Mouse (Mus musculus) gastrocnemius, adult 18-20 months (tissue): ENCODE results near the gene Rundc1. TPM values are rescaled to one million over a fixed set of nuclear protein-coding genes. Genes with fewer than 3 reads are reported as not detected.
"Not testable (repeated sequence)": the region's sequence is repeated elsewhere in the genome, so short reads cannot be mapped to it uniquely, and the experiment has no call there.

Experiments used
- DNase-seq: peaks from one replicate; pipeline ENCODE4 v3.0.0; 2021; ENCODE audit warnings: low spot score
- total RNA-seq, 2 experiments: library from RNA; stranded (reverse); gene quantifications; 2 replicates each; pipeline ENCODE4 v1.2.3; 2021

Rundc1 gene
- total RNA-seq, 2 experiments from 2014 or later = 7.5 to 7.7 TPM

DNA sequence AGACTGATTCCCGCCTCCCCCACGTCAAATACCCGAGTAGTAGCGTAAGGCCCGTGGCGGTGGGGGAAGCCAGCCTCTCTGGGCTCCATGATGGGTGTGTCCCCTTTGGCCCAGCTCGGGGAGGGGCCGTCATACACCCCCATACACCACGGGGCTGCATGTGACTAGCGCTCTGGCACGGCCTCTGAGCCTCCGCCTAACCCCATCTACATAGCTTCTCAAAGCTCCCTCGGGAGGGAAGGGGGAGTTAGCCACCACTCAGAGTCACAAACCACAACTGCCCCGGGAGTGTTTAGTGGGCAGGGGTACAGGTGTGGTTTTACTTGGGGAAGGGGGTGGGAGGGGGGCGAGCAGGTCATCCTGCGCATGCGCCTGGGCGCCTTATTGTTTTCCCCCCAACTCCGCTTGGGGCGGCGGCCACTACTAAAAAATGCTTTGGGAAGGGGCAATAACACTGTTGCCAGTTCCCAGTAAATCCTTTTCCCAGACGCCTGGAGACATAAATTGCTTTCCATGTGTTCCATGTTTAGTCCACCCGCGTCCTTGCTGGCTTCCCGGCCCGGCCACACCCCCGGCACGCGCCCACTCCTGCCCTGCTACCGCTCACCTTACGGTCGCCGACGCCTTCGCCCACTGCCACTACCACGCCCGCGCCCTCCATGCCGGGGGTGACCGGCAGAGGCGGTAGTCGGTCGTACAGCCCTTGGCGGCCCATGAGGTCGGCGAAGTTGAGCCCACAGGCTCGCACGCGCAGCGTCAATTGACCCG lies 40.4 kb downstream of the Rundc1 start:
- peak; percentile 75 for DNase-seq

DNA sequence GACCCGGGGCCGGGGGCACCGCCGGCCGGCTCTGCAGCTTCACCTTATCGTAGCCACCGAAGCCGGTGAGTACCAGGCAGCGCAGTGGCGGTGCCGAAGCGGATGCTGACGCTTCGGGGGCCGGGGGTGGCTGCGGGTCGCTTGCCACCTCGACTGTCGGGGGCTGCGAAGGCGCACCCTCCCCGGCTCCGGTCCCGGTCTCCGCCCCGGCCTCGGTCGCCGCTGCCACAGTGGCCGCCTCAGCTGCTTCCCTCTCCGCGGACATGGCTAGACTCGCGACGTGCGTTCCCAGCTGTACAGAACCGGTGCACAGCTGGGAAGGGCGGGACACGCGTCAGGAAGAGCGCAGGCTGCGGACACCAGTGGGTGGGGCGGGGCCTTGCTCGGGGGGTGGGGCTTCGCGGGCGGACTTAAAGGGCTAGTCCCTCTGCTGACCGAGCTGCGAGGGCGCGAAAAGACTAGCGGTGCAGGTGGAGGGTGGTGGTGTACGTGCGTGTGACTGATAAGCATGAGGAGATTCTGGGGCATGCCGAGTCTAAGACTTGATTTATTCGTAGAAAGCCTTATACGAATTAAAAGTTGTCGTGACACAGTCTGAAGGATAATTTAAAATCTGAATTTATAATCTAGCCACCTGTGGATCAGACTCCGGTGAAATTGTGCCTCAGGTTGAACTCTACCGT lies 41.1 kb downstream of the Rundc1 start, which contains the start of gene Vat1:
Gene Vat1, minus strand, starts transcription at position 362 of the 683 bp plus-strand sequence.
- peak; percentile 63 for DNase-seq

DNA sequence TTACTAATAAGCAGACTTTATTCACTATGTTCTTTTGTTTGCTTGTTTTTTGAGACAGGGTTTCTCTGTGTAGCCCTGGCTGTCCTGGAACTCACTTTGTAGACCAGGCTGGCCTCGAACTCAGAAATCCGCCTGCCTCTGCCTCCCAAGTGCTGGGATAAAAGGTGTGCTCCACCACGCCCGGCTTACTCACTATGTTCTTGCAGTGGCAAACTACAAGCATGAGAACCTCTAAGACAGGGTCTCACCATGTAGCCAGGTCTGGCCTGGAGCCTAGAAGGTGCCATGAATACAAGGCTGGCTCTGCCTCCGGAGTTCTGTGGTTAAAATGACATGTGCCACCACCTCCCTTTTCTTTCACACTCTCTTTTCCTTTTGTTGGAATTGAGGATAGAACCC lies 41.7 kb downstream of the Rundc1 start:
- not testable (repeated sequence) for DNase-seq

DNA sequence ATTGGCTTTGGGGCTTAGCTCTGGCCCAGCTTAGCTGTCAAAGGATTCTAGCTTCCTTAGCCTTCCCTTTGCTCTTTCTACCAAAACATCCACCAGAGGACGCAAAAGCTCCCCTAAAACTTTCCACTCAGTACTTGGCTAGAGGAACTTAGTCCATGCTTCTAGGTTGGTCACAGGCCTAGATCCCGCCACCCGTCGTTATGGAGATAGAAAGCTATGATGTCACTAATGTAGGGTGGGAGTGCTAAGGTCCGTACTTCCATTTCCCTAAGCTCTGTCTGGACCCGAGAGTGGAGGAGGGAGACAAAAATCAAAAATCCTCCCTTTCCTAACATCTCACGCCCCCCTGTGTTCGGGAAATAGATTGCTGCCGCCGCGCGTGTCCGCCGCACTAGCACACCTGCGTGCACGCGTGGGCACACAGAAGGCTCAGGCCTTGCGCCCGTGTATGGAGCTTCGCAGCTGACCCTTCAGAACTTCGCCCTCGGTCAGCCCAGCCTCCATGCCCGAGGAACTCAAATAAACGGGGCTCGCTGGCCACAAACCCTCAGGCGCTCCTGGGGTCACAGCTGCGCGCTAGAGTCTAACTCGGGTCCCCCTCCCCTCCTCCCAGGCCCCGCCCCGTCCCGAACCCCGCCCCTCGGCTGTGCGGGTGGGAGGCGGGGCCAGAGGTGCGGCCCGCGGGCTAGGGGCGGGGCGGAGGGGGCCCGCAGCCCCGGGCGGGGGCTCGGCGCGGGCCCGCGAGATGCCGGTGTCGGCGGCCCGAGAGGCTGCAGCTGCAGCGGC lies 42.8 kb downstream of the Rundc1 start:
- DNase-seq = peak; percentile 62

DNA sequence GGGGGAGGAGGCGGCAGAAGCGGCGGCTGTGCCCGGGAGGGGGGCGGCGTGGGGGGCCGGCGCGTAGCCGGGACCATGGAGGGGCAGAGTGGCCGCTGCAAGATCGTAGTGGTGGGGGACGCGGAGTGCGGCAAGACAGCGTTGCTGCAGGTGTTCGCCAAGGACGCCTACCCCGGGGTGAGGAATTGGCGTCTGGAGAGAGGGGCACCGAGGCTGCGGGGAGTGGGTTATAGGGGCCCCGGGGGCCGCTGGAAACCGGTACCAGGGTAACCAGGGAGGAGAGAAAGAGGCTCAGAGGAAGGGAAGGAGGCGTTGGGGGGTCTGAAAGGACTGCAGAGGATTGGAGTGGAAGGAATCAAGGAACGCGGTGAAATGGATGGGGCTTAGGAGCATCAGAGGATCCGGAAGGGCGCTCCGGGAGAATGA lies 43.4 kb downstream of the Rundc1 start:
- DNase-seq = peak; percentile 16

DNA sequence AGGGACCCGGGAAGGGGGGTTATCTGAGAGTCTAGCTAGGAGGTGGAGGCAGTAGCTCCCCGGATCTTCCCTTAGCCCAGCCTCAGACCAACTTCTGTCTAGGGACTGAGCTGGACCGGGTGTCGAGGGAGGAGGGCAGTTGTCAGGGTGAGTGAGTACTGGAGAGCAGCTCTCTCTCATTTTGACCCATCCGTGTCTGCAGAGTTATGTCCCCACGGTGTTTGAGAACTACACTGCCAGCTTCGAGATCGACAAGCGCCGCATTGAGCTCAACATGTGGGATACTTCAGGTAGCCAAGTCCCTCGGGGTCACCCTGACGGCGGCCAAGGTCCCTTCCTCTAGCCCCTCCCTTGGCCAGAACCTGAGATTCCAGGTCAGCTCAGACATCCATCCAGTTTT lies 43.8 kb downstream of the Rundc1 start:
- DNase-seq = no peak

DNA sequence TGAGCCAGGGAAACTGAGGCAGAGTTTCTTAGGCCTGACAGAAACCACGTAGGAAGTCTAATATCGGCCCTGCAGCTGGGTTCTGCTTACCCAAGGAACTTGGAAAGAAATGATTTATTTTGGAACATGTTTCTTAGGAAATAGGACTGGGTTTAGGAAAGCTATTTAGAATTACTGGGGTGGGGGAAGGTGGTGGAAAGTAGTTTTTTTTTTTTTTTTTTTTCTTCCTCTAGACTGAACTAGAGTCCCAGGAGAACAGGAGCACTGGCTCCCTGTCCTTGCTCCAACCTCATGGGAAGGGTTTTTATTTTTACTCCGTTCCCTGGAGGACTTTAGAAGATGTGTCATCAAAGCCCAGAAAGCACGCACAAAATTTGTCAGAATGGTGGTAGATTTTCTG lies 44.3 kb downstream of the Rundc1 start:
- no peak for DNase-seq

DNA sequence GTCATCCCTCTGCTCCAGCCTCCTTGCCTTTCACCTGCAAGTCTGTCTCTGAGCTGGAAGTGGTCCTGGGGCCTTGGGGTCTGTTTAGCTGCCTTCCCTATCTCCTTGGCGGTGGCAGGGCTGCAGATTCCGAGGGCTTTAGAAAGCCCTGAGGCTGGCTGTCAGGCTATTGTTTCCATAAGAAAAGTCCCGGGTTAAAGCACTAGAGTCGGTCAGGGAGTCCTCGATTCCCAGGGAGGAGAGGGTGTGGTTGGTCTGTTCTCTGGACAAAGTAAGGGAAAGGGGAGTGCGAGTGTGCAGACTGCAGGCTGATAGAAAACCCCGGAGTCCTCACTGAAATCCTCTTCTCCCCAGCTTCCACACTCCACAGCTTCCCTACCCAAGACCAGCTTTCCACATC lies 45.3 kb downstream of the Rundc1 start:
- no peak for DNase-seq

DNA sequence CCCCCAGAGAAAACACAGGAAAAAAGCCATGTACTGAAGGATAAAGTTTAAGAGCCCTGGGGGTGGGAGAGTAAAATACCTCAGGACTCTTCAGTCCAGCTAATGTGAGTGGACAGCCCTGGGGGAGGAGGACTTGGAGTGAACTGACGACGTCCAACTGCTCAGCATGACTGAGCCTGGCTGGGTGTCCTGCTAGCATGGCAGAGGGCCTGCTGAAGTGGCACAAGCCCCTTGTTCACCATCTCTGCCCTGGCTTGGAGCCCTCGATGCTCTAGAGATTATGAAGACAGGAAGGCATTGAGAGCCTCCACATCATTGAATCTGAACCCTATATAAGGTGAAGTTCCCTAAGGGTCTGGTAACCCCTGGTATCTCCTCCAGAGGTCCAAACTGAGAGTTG lies 47.0 kb downstream of the Rundc1 start:
- no peak for DNase-seq

DNA sequence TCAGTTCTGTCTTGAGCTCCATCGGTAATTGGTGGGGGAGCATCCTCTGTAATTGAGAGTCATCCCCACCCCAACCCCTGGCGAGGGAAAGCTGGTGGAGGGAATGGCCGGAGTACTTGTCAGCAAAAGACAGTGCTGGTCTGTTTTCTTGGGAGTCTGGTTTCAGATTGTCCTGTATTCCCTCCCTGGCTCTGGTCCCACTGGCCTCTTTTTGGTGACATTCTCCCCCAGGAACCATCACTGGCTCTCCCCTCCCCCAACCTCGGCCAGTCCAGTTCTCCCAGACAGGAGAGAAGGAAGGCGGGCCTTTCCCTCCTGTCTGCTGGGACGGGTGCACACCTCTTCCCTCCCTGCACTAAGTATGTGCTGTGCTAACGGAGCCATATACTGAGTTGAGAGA lies 47.5 kb downstream of the Rundc1 start:
- no peak for DNase-seq

DNA sequence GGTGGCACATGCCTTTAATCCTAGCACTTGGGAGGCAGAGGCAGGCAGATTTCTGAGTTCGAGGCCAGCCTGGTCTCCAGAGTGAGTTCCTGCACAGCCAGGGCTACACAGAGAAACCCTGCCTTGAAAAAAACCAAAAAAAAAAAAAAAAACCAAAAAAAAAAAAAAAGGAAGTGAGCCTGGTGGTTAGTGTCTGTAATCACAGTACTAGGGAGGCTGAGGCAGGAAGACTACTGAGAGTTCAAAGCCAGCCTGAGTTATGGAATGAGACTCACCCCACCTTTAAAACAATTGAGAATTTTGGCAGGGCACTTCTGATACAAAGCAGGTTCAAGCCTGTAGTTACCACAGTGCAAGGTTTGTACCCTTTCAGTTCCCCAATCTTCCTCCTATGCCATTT lies 48.8 kb downstream of the Rundc1 start:
- not testable (repeated sequence) for DNase-seq

DNA sequence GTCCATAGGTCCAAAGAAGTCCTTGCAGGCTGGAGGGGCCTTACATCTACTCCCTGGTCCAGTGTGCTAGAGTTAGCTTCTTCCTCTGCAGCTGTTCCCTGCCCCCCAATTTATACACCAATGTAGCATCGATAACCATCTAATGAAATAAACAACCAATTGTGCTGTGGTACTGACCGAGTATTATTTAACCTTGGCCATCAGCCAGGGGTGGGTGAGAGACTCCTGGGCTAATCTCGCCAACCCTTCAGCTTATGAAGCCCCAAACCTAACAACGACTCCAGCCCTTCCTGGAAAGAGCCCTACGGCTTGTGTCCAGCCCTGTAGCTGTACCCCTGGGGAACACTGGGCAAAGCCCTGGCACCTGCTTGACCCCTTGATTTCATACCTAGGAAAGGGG lies 49.4 kb downstream of the Rundc1 start:
- no peak for DNase-seq

DNA sequence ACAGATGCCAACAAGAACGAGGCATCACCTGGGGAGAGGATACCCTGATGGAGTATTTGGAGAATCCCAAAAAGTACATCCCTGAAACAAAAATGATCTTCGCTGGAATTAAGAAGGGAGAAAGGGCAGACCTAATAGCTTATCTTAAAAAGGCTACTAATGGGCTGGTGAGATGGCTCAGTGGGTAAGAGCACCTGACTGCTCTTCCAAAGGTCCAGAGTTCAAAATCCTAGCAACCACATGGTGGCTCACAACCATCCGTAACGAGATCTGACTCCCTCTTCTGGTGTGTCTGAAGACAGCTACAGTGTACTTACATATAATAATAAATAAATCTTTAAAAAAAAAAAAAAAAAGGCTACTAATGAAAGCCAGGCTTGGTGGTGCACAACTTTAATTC lies 51.5 kb downstream of the Rundc1 start:
- not testable (repeated sequence) for DNase-seq

DNA sequence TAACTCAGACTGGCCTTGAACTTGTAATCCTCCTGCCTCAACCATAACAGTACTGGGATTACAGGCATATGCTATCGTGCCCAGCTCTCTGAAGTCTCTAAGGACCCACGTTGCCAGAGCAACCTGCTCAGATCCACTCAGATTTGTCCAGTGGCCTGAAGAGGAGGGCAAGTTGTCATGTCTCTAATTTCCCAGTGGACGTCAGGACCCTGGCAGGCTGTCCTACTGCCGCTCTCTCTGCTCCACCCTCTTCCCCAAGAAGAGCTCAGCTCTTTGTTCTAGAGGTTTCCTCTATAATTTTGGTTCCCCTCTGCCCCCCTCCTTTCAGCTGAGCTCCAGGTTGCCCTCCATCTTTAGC lies 52.3 kb downstream of the Rundc1 start:
- no peak for DNase-seq

DNA sequence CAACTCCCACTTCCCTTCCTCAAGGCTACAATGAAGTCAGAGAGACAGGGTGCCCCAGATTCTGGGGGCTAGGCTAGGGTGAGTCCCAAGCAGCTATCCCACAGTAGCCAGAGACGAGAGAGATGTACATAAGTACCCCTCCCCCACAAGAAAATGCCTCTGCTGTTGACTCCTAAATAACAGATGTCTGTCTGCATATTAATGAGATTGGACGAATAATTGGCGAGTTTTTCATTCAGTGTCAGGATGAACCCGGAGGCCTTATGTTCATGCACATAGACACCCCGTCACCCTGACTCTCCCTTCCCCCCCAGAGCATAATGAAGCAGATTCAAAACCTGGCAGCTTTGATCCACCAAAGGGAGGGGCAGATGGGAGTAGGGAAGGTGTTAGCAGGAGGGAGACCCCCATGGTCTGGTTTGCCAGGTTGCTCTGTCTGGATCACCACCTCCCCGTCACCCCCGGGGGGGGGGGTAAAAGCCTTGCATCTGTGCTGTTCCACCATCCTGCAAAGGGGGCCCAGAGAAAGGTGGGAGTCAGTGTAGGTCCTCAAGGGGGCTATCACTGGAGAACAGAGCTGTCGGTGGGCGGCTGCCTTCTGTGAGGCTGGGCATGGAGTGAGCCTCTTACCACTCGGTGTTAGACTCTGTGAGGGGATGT lies 52.8 kb downstream of the Rundc1 start:
- no peak for DNase-seq

DNA sequence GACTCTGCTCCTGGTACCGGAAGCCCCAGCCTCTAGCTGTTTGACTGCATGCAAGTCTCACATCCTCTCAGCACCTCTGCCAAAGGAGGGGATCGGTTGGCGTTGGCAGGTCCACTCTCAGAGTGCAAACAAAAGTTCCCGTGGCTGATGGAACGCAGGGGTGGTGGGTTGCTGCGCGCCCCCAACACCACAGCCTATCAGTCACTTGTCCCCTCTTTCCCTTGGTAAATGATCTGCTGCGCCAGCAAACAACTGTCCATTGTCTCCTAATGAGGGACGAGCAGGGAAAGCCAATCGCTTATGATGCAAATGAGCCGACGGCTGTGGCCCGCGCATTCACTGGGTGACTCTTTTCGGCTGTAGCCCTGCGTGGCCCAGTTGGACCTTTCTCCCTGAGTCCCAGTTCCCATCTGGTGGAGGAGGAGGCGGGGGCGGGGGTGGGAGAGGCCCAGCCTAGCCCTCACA lies 54.3 kb downstream of the Rundc1 start:
- no peak for DNase-seq

DNA sequence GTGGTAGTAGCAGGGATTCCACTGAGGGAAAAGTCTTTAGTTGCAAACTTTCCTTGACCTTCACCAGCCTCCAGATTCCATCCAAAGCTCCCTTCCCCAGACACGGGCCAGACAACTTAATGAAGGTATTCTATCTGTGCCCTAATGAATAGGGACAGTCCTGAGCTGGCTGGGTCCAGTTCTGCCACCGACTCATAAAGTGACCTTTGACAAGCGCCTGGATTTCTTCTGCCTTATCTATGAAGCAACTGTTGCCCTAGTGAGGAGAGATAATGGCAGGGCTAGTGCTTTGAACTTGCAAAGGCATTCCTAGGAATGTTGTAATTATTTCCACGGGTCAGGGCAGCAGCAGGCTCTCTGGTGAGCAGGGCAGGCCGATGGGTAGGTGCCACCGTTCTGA lies 56.0 kb downstream of the Rundc1 start:
- no peak for DNase-seq

DNA sequence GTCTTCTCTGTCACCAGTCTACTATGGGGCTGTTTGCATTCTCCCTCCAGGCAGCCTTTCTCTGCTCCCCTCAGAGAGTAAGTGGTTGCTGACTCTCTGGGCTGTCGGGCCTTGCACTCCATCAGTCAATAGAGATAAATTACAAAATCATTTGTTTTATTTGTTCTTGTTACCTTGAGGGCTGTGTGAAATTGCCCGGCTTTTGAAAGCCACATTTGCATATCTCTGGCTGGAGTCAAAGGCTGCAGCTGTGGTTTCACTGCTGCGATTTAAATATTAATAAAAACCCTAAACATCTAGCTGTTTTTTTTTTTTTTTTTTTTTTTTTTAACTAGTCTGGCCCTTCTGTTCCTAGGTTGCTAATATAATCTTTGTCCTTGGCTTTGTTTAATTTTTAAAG lies 58.9 kb downstream of the Rundc1 start:
- no peak for DNase-seq

DNA sequence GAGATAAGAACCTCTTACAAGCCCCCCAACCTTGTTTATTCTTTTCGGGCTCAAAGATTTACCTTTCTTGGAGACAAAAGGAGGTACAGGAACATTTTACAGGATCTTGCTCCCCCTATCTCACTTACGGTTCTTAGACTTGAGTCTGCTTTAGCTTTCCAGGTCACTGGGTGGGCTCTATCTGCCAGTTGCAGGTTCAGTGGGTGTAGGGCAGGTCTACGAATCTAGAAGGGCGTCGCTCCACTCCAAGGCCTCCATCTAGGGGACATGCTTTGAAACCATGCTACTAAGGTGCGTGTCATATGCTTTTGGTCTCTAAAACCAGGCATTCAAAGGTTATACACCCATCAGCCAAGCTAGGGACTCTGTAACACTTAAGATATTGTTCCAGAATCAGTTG lies 59.4 kb downstream of the Rundc1 start:
- no peak for DNase-seq

DNA sequence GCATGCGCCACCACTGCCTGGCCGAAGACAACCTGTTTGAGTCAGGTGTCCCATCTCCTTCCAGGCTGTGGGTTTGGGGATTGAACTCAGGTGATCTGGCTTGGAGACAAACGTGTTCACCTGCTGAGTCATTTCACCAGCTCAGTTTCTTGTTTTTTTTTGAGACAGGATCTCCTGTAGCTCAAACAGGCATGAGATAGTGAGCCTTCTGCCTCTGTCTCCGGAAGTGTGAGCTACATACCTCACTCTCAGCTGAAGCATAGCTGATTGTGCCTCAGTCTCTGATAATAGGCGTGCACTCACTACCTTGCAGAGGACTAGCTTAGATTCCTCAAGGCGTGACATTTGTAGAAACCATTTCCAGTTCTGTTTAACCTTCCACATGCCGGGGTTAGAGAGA lies 59.9 kb downstream of the Rundc1 start:
- DNase-seq = no peak
